Mouse (Mus musculus): Measurements from ENCODE around the gene Zdhhc3. TPM values are rescaled to one million over a fixed set of nuclear protein-coding genes. Genes with fewer than 3 reads are reported as not detected.

Gene Zdhhc3
- 26.5 and 27.1 TPM in 2 replicates for total RNA-seq (2017)

- ATAC-seq (ENCODE audit: extremely low read depth, insufficient number of reproducible peaks, low FRiP score, poor library complexity, severe bottlenecking) = peak; percentile 85
These were observed at the start of gene Zdhhc3, which contains the start of gene Exosc7 for GRCm38 (mm10) chr9:123112805-123113521. Zdhhc3 (minus strand) TSS chr9:123113205. Exosc7 (plus strand) TSS chr9:123113215.

- ATAC-seq (ENCODE audit: extremely low read depth, insufficient number of reproducible peaks, low FRiP score, poor library complexity, severe bottlenecking) = no peak
These were observed 48.8 kb upstream of the Zdhhc3 start for GRCm38 (mm10) chr9:123161792-123162191.

GRCm38 (mm10) chr9:123159330-123159729, 46.3 kb upstream of the Zdhhc3 start:
- ATAC-seq (ENCODE audit: extremely low read depth, insufficient number of reproducible peaks, low FRiP score, poor library complexity, severe bottlenecking) = no peak

- no peak for ATAC-seq (ENCODE audit: extremely low read depth, insufficient number of reproducible peaks, low FRiP score, poor library complexity, severe bottlenecking)
These were observed 45.3 kb upstream of the Zdhhc3 start for GRCm38 (mm10) chr9:123158125-123158836.

- no peak for ATAC-seq (ENCODE audit: extremely low read depth, insufficient number of reproducible peaks, low FRiP score, poor library complexity, severe bottlenecking)
These were observed 44.7 kb upstream of the Zdhhc3 start for GRCm38 (mm10) chr9:123157699-123158098.

- no peak for ATAC-seq (ENCODE audit: extremely low read depth, insufficient number of reproducible peaks, low FRiP score, poor library complexity, severe bottlenecking)
These were observed 43.9 kb upstream of the Zdhhc3 start for GRCm38 (mm10) chr9:123156910-123157361.

- ATAC-seq (ENCODE audit: extremely low read depth, insufficient number of reproducible peaks, low FRiP score, poor library complexity, severe bottlenecking) = no peak
These were observed 40.1 kb upstream of the Zdhhc3 start for GRCm38 (mm10) chr9:123153121-123153520.

GRCm38 (mm10) chr9:123152026-123152425, 39.0 kb upstream of the Zdhhc3 start:
- ATAC-seq (ENCODE audit: extremely low read depth, insufficient number of reproducible peaks, low FRiP score, poor library complexity, severe bottlenecking) = no peak

- ATAC-seq (ENCODE audit: extremely low read depth, insufficient number of reproducible peaks, low FRiP score, poor library complexity, severe bottlenecking) = no peak
These were observed 38.6 kb upstream of the Zdhhc3 start for GRCm38 (mm10) chr9:123151561-123151960.

- ATAC-seq (ENCODE audit: extremely low read depth, insufficient number of reproducible peaks, low FRiP score, poor library complexity, severe bottlenecking) = no peak
These were observed 37.4 kb upstream of the Zdhhc3 start, which contains the start of gene Clec3b for GRCm38 (mm10) chr9:123150241-123151020. Clec3b (plus strand) TSS chr9:123150946.

- no peak for ATAC-seq (ENCODE audit: extremely low read depth, insufficient number of reproducible peaks, low FRiP score, poor library complexity, severe bottlenecking)
These were observed 35.4 kb upstream of the Zdhhc3 start for GRCm38 (mm10) chr9:123148430-123148829.

GRCm38 (mm10) chr9:123139887-123140614, 27.0 kb upstream of the Zdhhc3 start:
- ATAC-seq (ENCODE audit: extremely low read depth, insufficient number of reproducible peaks, low FRiP score, poor library complexity, severe bottlenecking) = no peak

- no peak for ATAC-seq (ENCODE audit: extremely low read depth, insufficient number of reproducible peaks, low FRiP score, poor library complexity, severe bottlenecking)
These were observed 26.0 kb upstream of the Zdhhc3 start for GRCm38 (mm10) chr9:123138891-123139474.

GRCm38 (mm10) chr9:123136953-123137682, 24.1 kb upstream of the Zdhhc3 start:
- ATAC-seq (ENCODE audit: extremely low read depth, insufficient number of reproducible peaks, low FRiP score, poor library complexity, severe bottlenecking) = no peak

- ATAC-seq (ENCODE audit: extremely low read depth, insufficient number of reproducible peaks, low FRiP score, poor library complexity, severe bottlenecking) = no peak
These were observed 20.0 kb upstream of the Zdhhc3 start for GRCm38 (mm10) chr9:123132994-123133393.

- no peak for ATAC-seq (ENCODE audit: extremely low read depth, insufficient number of reproducible peaks, low FRiP score, poor library complexity, severe bottlenecking)
These were observed 14.7 kb upstream of the Zdhhc3 start for GRCm38 (mm10) chr9:123127663-123128062.

- no peak for ATAC-seq (ENCODE audit: extremely low read depth, insufficient number of reproducible peaks, low FRiP score, poor library complexity, severe bottlenecking)
These were observed 11.5 kb upstream of the Zdhhc3 start for GRCm38 (mm10) chr9:123124413-123124981.

All from neutrophil, adult 5-6 weeks (primary cell).